Mouse (Mus musculus) C2C12 (cell line): ENCODE measurements around the gene Chrm2. TPM values are rescaled to one million over a fixed set of nuclear protein-coding genes. Genes with fewer than 3 reads are reported as not detected.

Source experiments
- H3K27me3 ChIP-seq: one replicate; pipeline ENCODE4 v1.6.1; 2011; ENCODE audit not compliant: control insufficient read depth, insufficient read depth, insufficient read length
- H3K36me3 ChIP-seq: one replicate; pipeline ENCODE4 v1.6.1; 2011; ENCODE audit not compliant: control insufficient read depth, insufficient read depth
- H3K4me3 ChIP-seq: one replicate; pipeline ENCODE4 v1.5.1; 2011; ENCODE audit warnings: mild to moderate bottlenecking, control low read depth; ENCODE audit not compliant: poor library complexity, insufficient read depth, severe bottlenecking
- H3K79me2 ChIP-seq: one replicate; pipeline ENCODE4 v1.6.1; 2011; ENCODE audit not compliant: control insufficient read depth, insufficient read depth
- H3K79me3 ChIP-seq: one replicate; pipeline ENCODE4 v1.6.1; 2011; ENCODE audit warnings: low read depth, control low read depth
- H3ac ChIP-seq: one replicate; pipeline ENCODE3; 2011; ENCODE audit warnings: low read depth; ENCODE audit not compliant: control insufficient read depth, insufficient read length
- CEBPB ChIP-seq: IDR thresholded peaks from one replicate; pipeline ENCODE4 v1.6.1; 2011; ENCODE audit warnings: low read depth, mild to moderate bottlenecking, control low read depth, moderate library complexity
- CTCF ChIP-seq: IDR thresholded peaks from one replicate; pipeline ENCODE4 v1.5.1; 2011; ENCODE audit not compliant: control insufficient read depth, insufficient read depth, insufficient read length
- FOSL1 ChIP-seq: IDR thresholded peaks from one replicate; pipeline ENCODE4 v1.8.0; 2011; ENCODE audit warnings: mild to moderate bottlenecking, low read length; ENCODE audit not compliant: poor library complexity, insufficient read depth, severe bottlenecking
- MAX ChIP-seq: IDR thresholded peaks from one replicate; pipeline ENCODE4 v1.6.1; 2011; ENCODE audit warnings: mild to moderate bottlenecking, control low read depth
- MYOD1 ChIP-seq: IDR thresholded peaks from one replicate; pipeline ENCODE4 v1.6.1; 2011; ENCODE audit warnings: low read depth; ENCODE audit not compliant: control insufficient read depth, insufficient read length
- MYOG ChIP-seq: IDR thresholded peaks from one replicate; pipeline ENCODE4 v1.6.1; 2011; ENCODE audit not compliant: control insufficient read depth, insufficient read length; ENCODE audit errors: extremely low read depth
- USF1 ChIP-seq: IDR thresholded peaks from one replicate; pipeline ENCODE4 v1.6.1; 2011; ENCODE audit warnings: low read depth, mild to moderate bottlenecking, control low read depth, moderate library complexity
- polyA plus RNA-seq: library from polyadenylated mRNA; unstranded; fragments of >200 nt; fragmentation: generic; extraction: Trizol; gene quantifications from one replicate; pipeline ENCODE4 v1.2.1, GENCODE M21; 2012; ENCODE audit warnings: missing spikeins

Chrm2 gene
- polyA plus RNA-seq, 1 experiment, result not detected

- Histone ChIP-seq H3K79me2 (no peaks in the 10 kb centered on the region), H3K27me3 (no peaks in the 10 kb centered on the region), H3K36me3 (no peaks in the 10 kb centered on the region), H3K79me3 (no peaks in the 10 kb centered on the region), H3K4me3 (no peak overlapping the region), H3ac (no peak overlapping the region)
- no peak for TF ChIP-seq MYOD1
- no peak for TF ChIP-seq FOSL1
Measured at GRCm38 (mm10) chr6:36419716-36420115, 31.8 kb downstream of the Chrm2 start.

GRCm38 (mm10) chr6:36437964-36438363, 50.1 kb downstream of the Chrm2 start:
- Histone ChIP-seq H3ac (no peak overlapping the region), H3K27me3 (no peaks in the 10 kb centered on the region), H3K36me3 (no peaks in the 10 kb centered on the region), H3K4me3 (no peak overlapping the region), H3K79me3 (no peaks in the 10 kb centered on the region), H3K79me2 (no peaks in the 10 kb centered on the region)
- TF ChIP-seq CTCF (no peak), MAX (no peak), MYOD1 (no peak), MYOG (no peak), FOSL1 (no peak), CEBPB (no peak), USF1 (no peak)

GRCm38 (mm10) chr6:36439218-36439617, 51.3 kb downstream of the Chrm2 start:
- H3K4me3 ChIP-seq, result no peak overlapping the region
- H3K36me3 ChIP-seq, result no peaks in the 10 kb centered on the region
- no peaks in the 10 kb centered on the region for H3K79me2 ChIP-seq
- H3ac ChIP-seq, result no peak overlapping the region
- no peak for TF ChIP-seq USF1
- no peak for TF ChIP-seq CEBPB
- H3K27me3 ChIP-seq, result no peaks in the 10 kb centered on the region
- H3K79me3 ChIP-seq, result no peaks in the 10 kb centered on the region

GRCm38 (mm10) chr6:36451480-36451879, 63.6 kb downstream of the Chrm2 start:
- no peaks in the 10 kb centered on the region for H3K79me2 ChIP-seq
- TF ChIP-seq CEBPB, result no peak
- no peak for TF ChIP-seq MYOD1
- no peak for TF ChIP-seq MYOG
- no peak for TF ChIP-seq FOSL1
- TF ChIP-seq USF1, result no peak
- TF ChIP-seq CTCF, result no peak
- no peak for TF ChIP-seq MAX
- no peaks in the 10 kb centered on the region for H3K36me3 ChIP-seq
- H3K27me3 ChIP-seq, result no peaks in the 10 kb centered on the region
- H3ac ChIP-seq, result no peak overlapping the region
- no peak overlapping the region for H3K4me3 ChIP-seq
- no peaks in the 10 kb centered on the region for H3K79me3 ChIP-seq

GRCm38 (mm10) chr6:36455071-36455470, 67.2 kb downstream of the Chrm2 start:
- no peak overlapping the region for H3ac ChIP-seq
- TF ChIP-seq CEBPB, result no peak
- TF ChIP-seq MAX, result no peak
- TF ChIP-seq FOSL1, result no peak
- TF ChIP-seq USF1, result no peak
- no peak for TF ChIP-seq CTCF
- no peak for TF ChIP-seq MYOG
- TF ChIP-seq MYOD1, result no peak
- H3K4me3 ChIP-seq, result no peak overlapping the region
- no peaks in the 10 kb centered on the region for H3K79me2 ChIP-seq
- H3K27me3 ChIP-seq, result no peaks in the 10 kb centered on the region
- H3K36me3 ChIP-seq, result no peaks in the 10 kb centered on the region
- H3K79me3 ChIP-seq, result no peaks in the 10 kb centered on the region

GRCm38 (mm10) chr6:36457015-36457414, 69.1 kb downstream of the Chrm2 start:
- H3K79me3 ChIP-seq, result no peaks in the 10 kb centered on the region
- no peaks in the 10 kb centered on the region for H3K36me3 ChIP-seq
- H3ac ChIP-seq, result no peak overlapping the region
- no peaks in the 10 kb centered on the region for H3K27me3 ChIP-seq
- H3K79me2 ChIP-seq, result no peaks in the 10 kb centered on the region
- H3K4me3 ChIP-seq, result no peak overlapping the region
- TF ChIP-seq MYOG (no peak), MYOD1 (no peak), CTCF (no peak), FOSL1 (no peak), MAX (no peak), CEBPB (no peak)
